Mouse (Mus musculus) kidney, adult 2 months (tissue): ENCODE measurements around the gene Asgr2. TPM values are rescaled to one million over a fixed set of nuclear protein-coding genes. Genes with fewer than 3 reads are reported as not detected.

Experiments used
- DNase-seq: peaks from one replicate; pipeline ENCODE4 v3.0.0; 2021
- H3K27ac ChIP-seq: fragments of 200-500 bp; 2 replicates; pipeline ENCODE4 v1.5.1; 2012; ENCODE audit warnings: low read depth, low read length, control low read depth, inconsistent platforms; ENCODE audit not compliant: insufficient read depth
- H3K27me3 ChIP-seq: fragments of 200-500 bp; replicated peaks from 2 replicates; pipeline ENCODE4 v1.6.1; 2012; ENCODE audit warnings: mild to moderate bottlenecking, moderate library complexity, low read length, inconsistent platforms; ENCODE audit not compliant: control insufficient read depth, insufficient read depth
- H3K36me3 ChIP-seq: fragments of 200-500 bp; 2 replicates; pipeline ENCODE4 v1.6.1; 2012; ENCODE audit warnings: mild to moderate bottlenecking, moderate library complexity, low read length, inconsistent platforms; ENCODE audit not compliant: control insufficient read depth, insufficient read depth
- H3K4me1 ChIP-seq: fragments of 200-500 bp; 2 replicates; pipeline ENCODE4 v1.6.1; 2011; ENCODE audit warnings: low read length; ENCODE audit not compliant: control insufficient read depth, insufficient read depth
- H3K4me3 ChIP-seq: fragments of 200-500 bp; 2 replicates; pipeline ENCODE4 v1.5.1; 2011; ENCODE audit warnings: mild to moderate bottlenecking, low read depth, low read length, control low read depth; ENCODE audit not compliant: insufficient read depth
- CTCF ChIP-seq: fragments of 200-500 bp; conservative IDR thresholded peaks from 2 replicates; pipeline ENCODE4 v1.5.1; 2011; ENCODE audit warnings: low read depth, mild to moderate bottlenecking, control low read depth, low read length, moderate library complexity, mixed read lengths; ENCODE audit not compliant: insufficient read depth, insufficient read length
- POLR2A ChIP-seq: fragments of 200-500 bp; IDR thresholded peaks from one replicate; pipeline ENCODE4 v1.6.1; 2011; ENCODE audit warnings: low read depth, low read length, control low read depth
- WGBS: fragments of 180-500 bp; shearing (Covaris S2); methylation state at CpG from one replicate; pipeline ENCODE4 v1.1.7; 2018; 5-methylcytosine and 5-hydroxymethylcytosine counted together
- polyA plus RNA-seq: library from polyadenylated mRNA; depleted of rRNA; stranded (reverse); fragments of >200 nt; gene quantifications from 2 replicates; pipeline ENCODE4 v1.2.3, GENCODE M21; 2012

Gene Asgr2
- polyA plus RNA-seq, 1 experiment, result 0.41 TPM

DNA sequence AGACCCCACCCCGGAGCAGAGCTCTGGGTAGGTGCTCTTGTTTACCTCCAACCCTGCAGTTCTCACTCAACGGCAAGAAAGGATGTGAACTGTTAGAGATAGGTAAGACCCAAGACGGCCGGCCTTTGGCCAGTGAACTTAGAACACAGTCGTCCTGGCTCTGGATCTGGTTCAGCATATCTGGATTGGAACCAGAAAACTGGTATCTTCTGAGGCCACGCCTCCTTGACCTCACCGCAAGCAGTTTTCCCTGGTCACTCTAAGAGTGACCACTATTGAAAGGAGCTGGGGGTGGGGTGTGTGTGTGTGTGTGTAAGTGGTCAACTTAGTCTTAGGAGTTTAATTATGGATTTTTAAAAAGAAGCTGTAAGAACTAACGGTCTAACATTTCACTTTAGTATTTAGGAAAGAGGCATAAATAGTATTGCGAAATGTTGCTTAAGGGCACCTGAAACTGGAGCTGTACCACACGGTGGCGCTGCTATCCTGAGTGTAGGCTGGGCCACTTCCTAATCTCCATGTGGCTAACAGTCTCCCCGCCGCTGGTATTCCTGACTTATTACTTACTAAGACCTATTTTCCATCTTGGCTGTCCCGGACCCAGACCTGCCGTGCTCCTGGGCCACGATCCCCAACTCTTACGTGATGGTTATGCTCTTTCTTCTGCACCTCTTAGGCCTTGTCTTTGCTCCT is 17.9 kb upstream of the Asgr2 start:
- Histone ChIP-seq H3K27me3 (no peaks in the 10 kb centered on the region), H3K4me3 (no peak overlapping the region)
- peak; percentile 81 for DNase-seq

DNA sequence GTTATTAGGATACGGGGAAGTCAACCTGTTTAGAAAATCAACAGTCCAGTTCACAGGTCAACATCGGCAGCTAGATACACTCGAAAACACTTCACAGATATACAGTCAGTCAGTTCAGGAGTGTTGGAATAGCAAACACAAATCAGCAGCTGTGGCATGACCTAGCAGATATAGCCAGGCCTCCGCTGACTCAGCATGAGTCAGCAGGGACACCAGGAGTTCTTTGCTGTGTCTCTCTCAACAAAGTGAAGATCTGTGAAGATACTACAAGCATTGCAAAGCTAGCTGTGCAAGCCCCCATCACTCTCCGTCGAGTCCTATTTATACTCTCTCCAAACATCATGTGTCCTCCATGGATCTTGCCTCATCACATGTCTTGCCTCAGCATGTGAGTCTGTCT is 16.9 kb upstream of the Asgr2 start:
- WGBS, result 68% methylated on average over 6 of the region's 6 CpGs
- Histone ChIP-seq H3K27ac (no peak overlapping the region), H3K36me3 (no peaks in the 10 kb centered on the region), H3K4me1 (no peaks in the 10 kb centered on the region), H3K27me3 (no peaks in the 10 kb centered on the region), H3K4me3 (no peak overlapping the region)
- no peak for TF ChIP-seq CTCF
- no peak for TF ChIP-seq POLR2A
- DNase-seq, result no peak

More for the DNA sequence above, 17.9 kb upstream of the Asgr2 start:
- Histone ChIP-seq H3K36me3 (no peaks in the 10 kb centered on the region), H3K4me1 (no peaks in the 10 kb centered on the region), H3K27ac (no peak overlapping the region)
- 21% methylated on average over 17 of the region's 17 CpGs for WGBS
- TF ChIP-seq CTCF (peak; percentile 97), POLR2A (no peak)

DNA sequence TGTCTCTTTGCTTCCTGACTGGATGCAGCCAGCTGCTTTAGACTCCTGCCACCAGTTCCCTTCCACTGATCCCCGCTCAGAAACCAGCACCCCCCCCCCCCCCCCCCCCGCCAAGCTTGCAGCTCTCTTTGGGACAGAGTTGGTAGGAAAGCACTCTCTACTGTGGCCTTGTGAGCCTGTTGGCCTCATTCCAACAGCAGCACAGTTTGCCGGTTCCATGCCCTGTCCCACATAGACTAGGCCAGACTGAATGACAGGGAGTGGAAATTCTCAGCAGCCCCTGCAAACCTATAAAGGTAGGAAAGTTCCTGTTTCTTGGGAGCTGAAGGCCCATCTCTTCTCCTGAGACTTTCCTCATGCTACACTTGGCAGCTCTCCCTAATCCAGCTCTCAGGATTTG is 15.0 kb upstream of the Asgr2 start:
- Histone ChIP-seq H3K4me1 (no peaks in the 10 kb centered on the region), H3K36me3 (no peaks in the 10 kb centered on the region), H3K27me3 (no peaks in the 10 kb centered on the region), H3K4me3 (no peak overlapping the region), H3K27ac (no peak overlapping the region)
- WGBS, result 41% methylated on average over 3 of the region's 3 CpGs
- TF ChIP-seq POLR2A, result no peak
- TF ChIP-seq CTCF, result no peak
- no peak for DNase-seq

DNA sequence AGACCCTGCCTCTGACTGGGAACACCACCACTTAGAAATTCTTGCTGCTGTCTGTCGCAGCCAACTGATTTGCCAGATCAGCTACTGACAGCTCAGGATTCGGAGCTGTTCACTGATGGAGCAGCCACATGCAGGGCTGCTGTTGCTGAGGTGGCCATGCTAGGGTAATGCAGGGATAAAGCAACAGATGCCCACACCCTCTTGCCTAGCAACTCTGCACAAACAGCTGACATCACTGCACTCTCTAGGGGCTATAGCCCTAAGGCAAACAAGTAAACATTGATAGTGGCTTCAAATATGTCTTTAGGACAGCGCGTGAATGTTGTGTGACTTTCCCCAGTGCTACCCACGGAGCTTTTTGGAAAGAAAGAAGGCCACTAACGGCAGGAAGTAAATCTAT is 13.3 kb upstream of the Asgr2 start:
- WGBS, result 78% methylated on average over 6 of the region's 6 CpGs
- no peak for TF ChIP-seq CTCF
- H3K36me3 ChIP-seq, result no peaks in the 10 kb centered on the region
- no peaks in the 10 kb centered on the region for H3K27me3 ChIP-seq
- H3K27ac ChIP-seq, result no peak overlapping the region
- H3K4me3 ChIP-seq, result no peak overlapping the region
- H3K4me1 ChIP-seq, result no peaks in the 10 kb centered on the region
- DNase-seq, result no peak

DNA sequence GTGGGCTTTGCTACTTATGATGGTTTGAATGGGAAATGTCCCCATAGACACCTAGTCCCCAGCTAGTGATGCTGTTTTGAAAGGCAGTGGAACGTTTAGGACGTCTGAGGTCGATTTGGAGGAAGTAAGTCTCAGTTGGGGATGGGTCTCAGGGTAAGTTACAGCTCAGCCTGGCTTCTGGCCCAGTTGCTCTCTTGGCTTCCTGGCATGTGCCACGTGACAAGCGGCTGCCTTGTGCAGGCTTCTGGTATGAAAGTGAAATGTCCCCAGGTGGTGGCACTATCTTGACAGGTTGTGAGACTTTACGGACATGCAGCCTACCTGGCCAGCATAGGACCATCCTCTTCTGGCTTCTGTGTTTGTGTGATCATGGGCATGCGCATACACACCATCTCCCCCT is 12.5 kb upstream of the Asgr2 start:
- WGBS, result 45% methylated on average over 7 of the region's 7 CpGs
- H3K4me1 ChIP-seq, result no peaks in the 10 kb centered on the region
- H3K27ac ChIP-seq, result no peak overlapping the region
- H3K4me3 ChIP-seq, result no peak overlapping the region
- no peak for TF ChIP-seq POLR2A
- TF ChIP-seq CTCF, result peak; percentile 39
- H3K36me3 ChIP-seq, result no peaks in the 10 kb centered on the region
- peak; percentile 61 for DNase-seq
- H3K27me3 ChIP-seq, result no peaks in the 10 kb centered on the region

DNA sequence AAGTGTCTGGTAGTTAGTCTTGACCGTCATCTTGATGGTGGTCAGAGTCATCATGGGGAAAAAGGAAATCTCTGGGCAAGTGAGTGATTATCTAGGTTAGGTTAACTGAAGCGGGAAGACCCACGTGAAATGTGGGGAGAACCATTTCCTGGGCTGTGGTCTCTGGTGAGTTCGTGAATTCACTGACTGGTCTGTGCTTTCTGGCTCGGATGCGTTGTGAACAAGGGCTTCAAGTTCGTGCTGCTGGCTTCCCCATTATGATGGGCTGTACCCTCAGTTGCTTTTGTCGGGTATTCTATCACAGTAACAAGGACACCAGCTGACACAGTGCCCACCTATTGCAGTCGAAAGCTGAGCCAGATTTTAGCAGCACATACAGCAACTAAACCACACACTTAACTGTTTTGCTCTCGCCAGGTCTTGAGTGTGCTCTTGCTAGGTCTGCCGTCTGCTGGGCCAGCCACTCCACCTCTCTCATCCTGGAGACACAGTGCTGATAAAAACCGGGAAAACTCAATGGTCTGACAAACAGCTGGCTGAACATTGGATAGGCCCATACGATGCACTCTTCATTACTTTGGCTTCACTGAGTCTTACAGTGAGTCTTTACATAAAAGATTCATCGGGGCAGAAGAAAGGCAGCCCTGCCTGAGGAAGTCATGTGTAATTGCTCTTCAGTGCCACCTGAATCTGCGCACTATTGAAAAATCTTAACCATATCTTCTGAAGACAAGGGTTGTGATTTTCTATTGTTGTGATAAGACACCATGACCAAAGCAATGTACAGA is 11.4 kb upstream of the Asgr2 start:
- no peak for TF ChIP-seq POLR2A
- no peak for TF ChIP-seq CTCF
- no peaks in the 10 kb centered on the region for H3K27me3 ChIP-seq
- H3K4me3 ChIP-seq, result no peak overlapping the region
- no peak for DNase-seq
- H3K36me3 ChIP-seq, result no peaks in the 10 kb centered on the region
- H3K27ac ChIP-seq, result no peak overlapping the region
- H3K4me1 ChIP-seq, result no peaks in the 10 kb centered on the region
- WGBS, result 84% methylated on average over 15 of the region's 15 CpGs

DNA sequence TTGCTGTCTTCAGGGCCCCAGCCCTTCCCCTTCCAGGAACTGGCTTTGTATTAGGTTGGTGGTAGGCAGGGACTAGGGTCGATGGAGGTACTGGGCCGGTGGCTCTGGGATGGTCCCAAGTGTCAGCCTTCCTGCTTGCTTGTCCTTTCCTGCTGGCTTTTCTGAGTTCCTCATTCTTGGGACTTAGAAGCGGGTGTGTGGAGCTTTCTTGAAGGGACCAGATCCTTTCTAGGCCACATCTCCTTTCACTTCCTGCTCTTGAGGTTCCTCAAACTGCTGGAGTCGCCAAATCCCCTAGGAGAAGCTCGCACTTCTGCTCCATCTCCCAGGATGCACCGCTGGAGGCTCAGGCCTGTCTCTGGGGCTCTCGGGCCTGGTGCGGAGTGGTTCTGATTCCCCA is 7.9 kb upstream of the Asgr2 start:
- DNase-seq, result no peak
- no peaks in the 10 kb centered on the region for H3K4me1 ChIP-seq
- WGBS, result 83% methylated on average over 8 of the region's 8 CpGs
- H3K27ac ChIP-seq, result no peak overlapping the region
- H3K27me3 ChIP-seq, result no peaks in the 10 kb centered on the region
- TF ChIP-seq POLR2A, result no peak
- TF ChIP-seq CTCF, result no peak
- H3K36me3 ChIP-seq, result no peaks in the 10 kb centered on the region
- no peak overlapping the region for H3K4me3 ChIP-seq
